Mouse (Mus musculus) kidney, postnatal 10 days (tissue): ENCODE measurements around the gene Gm49337.
"Not testable (repeated sequence)": the region's sequence is repeated elsewhere in the genome, so short reads cannot be mapped to it uniquely, and the experiment has no call there.

Experiments
- DNase-seq: peaks from one replicate; pipeline ENCODE4 v3.0.0; 2021; ENCODE audit warnings: mixed read lengths

Gm49337 gene

GRCm38 (mm10) chr4:116215895-116216605 lies 42.9 kb downstream of the Gm49337 start:
- no peak for DNase-seq

- DNase-seq = no peak
Observed at GRCm38 (mm10) chr4:116217046-116217445, 43.9 kb downstream of the Gm49337 start.

- DNase-seq = not testable (repeated sequence)
Observed at GRCm38 (mm10) chr4:116217661-116218060, 44.5 kb downstream of the Gm49337 start.

GRCm38 (mm10) chr4:116219056-116219455 lies 45.9 kb downstream of the Gm49337 start:
- DNase-seq = no peak

- peak; percentile 21 for DNase-seq
Observed at GRCm38 (mm10) chr4:116220071-116220650, 47.0 kb downstream of the Gm49337 start.

GRCm38 (mm10) chr4:116220780-116221139 lies 47.6 kb downstream of the Gm49337 start:
- DNase-seq = no peak

- DNase-seq = peak; percentile 99
Observed at GRCm38 (mm10) chr4:116221140-116221851, 48.1 kb downstream of the Gm49337 start, which contains the start of gene Pik3r3. TSS of gene Pik3r3 (plus strand) at chr4:116221618.

GRCm38 (mm10) chr4:116221996-116222842 lies 49.0 kb downstream of the Gm49337 start:
- DNase-seq = peak; percentile 34

GRCm38 (mm10) chr4:116222843-116223119 lies 49.6 kb downstream of the Gm49337 start:
- DNase-seq = no peak

- no peak for DNase-seq
Observed at GRCm38 (mm10) chr4:116243377-116243776, 70.2 kb downstream of the Gm49337 start.

- DNase-seq = no peak
Observed at GRCm38 (mm10) chr4:116244240-116244639, 71.1 kb downstream of the Gm49337 start.

GRCm38 (mm10) chr4:116245926-116246325 lies 72.7 kb downstream of the Gm49337 start:
- peak; percentile 67 for DNase-seq

- DNase-seq = no peak
Observed at GRCm38 (mm10) chr4:116249986-116250385, 76.8 kb downstream of the Gm49337 start.

- DNase-seq = no peak
Observed at GRCm38 (mm10) chr4:116268220-116268619, 95.0 kb downstream of the Gm49337 start.

GRCm38 (mm10) chr4:116282211-116282610 lies 109.0 kb downstream of the Gm49337 start:
- DNase-seq = peak; percentile 35

GRCm38 (mm10) chr4:116291561-116291960 lies 118.4 kb downstream of the Gm49337 start:
- DNase-seq = no peak

GRCm38 (mm10) chr4:116293296-116293695 lies 120.1 kb downstream of the Gm49337 start:
- no peak for DNase-seq

- DNase-seq = no peak
Observed at GRCm38 (mm10) chr4:116300878-116301355, 127.7 kb downstream of the Gm49337 start.

GRCm38 (mm10) chr4:116304551-116304950 lies 131.4 kb downstream of the Gm49337 start:
- DNase-seq = no peak

- DNase-seq = no peak
Observed at GRCm38 (mm10) chr4:116317575-116317974, 144.4 kb downstream of the Gm49337 start.

- DNase-seq = no peak
Observed at GRCm38 (mm10) chr4:116322127-116322526, 148.9 kb downstream of the Gm49337 start.

GRCm38 (mm10) chr4:116329256-116329655 lies 156.1 kb downstream of the Gm49337 start:
- DNase-seq = no peak

GRCm38 (mm10) chr4:116336294-116336693 lies 163.1 kb downstream of the Gm49337 start:
- no peak for DNase-seq
